Mouse (Mus musculus) embryonic facial prominence, embryonic 10.5 days (tissue): ENCODE measurements around the gene Ccl7. TPM values are rescaled to one million over a fixed set of nuclear protein-coding genes. Genes with fewer than 3 reads are reported as not detected.

Source experiments
- DNase-seq: peaks from one replicate; pipeline ENCODE4 v3.0.0-alpha.2; 2017; ENCODE audit warnings: low spot score
- H3K27ac ChIP-seq: fragments of 300-500 bp; sonication (generic); replicated peaks from 2 replicates; pipeline ENCODE4 v1.5.1; 2016; ENCODE audit warnings: mild to moderate bottlenecking
- H3K27me3 ChIP-seq: fragments of 300-500 bp; sonication (generic); replicated peaks from 2 replicates; pipeline ENCODE4 v1.6.1; 2016; ENCODE audit warnings: low read depth, mild to moderate bottlenecking; ENCODE audit not compliant: poor library complexity, severe bottlenecking
- H3K36me3 ChIP-seq: fragments of 300-500 bp; sonication (generic); replicated peaks from 2 replicates; pipeline ENCODE4 v1.6.1; 2016; ENCODE audit warnings: mild to moderate bottlenecking, moderate library complexity
- H3K4me1 ChIP-seq: fragments of 300-500 bp; sonication (generic); 2 replicates; pipeline ENCODE4 v1.6.1; 2016
- H3K4me3 ChIP-seq: fragments of 300-500 bp; sonication (generic); 2 replicates; pipeline ENCODE4 v1.5.1; 2016; ENCODE audit warnings: mild to moderate bottlenecking, moderate library complexity
- H3K9me3 ChIP-seq: fragments of 300-500 bp; sonication (generic); 2 replicates; pipeline ENCODE4 v1.6.1; 2016; ENCODE audit warnings: mild to moderate bottlenecking
- WGBS: fragments of 180-500 bp; shearing (Covaris S2); methylation state at CpG from one replicate; pipeline ENCODE4 v1.1.7; 2016; 5-methylcytosine and 5-hydroxymethylcytosine counted together
- polyA plus RNA-seq: library from polyadenylated mRNA; unstranded; fragments of >200 nt; fragmentation: Nextera tagmentation; extraction: Ambion mirVana; gene quantifications from 2 replicates; pipeline ENCODE4 v1.2.1, GENCODE M21; 2016

Ccl7 gene
- polyA plus RNA-seq, 1 experiment from 2014 or later = not detected

DNA sequence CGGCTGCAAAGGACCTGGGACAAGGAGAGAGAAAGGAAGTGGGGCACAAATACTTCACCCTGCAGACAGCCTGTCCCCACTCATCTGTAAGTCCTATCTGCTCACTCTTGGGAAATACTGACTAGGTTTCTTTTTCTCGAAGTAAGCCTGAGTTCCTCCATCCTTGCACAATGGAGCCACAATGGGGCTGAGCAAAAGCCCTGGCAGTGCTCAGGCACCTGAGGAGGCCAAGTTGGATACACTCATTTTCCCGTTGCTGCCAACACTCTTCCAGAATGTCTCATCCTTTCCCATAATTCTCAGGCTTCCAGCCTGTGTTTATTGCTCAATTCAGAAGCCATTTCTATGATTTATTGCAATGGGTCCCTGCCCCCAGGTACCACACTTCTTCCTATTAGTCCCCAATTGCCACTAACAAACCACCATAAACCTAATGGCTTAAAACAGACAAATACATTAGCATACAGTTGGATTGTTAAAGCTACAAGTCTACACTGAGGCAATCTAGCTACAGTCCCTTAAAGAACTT, 6.3 kb upstream of the Ccl7 start:
- Histone ChIP-seq H3K27me3 (no peaks in the 10 kb centered on the region), H3K27ac (no peak overlapping the region), H3K4me3 (no peak overlapping the region), H3K36me3 (no peaks in the 10 kb centered on the region), H3K4me1 (0 out of 2 replicates have a peak, but pooled peaks cover 5% of the 10 kb centered on the region), H3K9me3 (no peaks in the 10 kb centered on the region)
- DNase-seq = no peak
- WGBS = 84% methylated on average over 3 of the region's 3 CpGs

DNA sequence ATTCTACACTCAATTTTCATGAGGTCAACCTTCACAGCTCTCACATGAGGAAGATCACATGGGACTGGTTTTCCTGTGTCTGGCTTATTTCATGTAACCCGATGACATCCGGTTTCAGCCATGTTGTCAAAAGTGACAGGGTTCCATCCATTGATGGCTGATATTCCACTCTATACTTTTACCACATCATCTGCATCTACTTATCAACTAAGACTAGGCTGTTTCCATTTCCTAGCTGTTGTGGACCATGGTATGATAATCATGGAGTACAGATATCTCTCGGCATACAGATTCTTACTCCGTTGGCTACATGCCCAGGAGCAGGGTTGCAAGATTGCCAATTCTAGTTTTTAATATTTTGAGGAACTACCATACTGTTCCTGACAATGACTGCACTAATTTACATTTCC, 3.8 kb upstream of the Ccl7 start:
- WGBS = 94% methylated on average over 4 of the region's 4 CpGs
- no peak overlapping the region for H3K4me3 ChIP-seq
- no peaks in the 10 kb centered on the region for H3K36me3 ChIP-seq
- DNase-seq = no peak
- H3K4me1 ChIP-seq = no peaks in the 10 kb centered on the region
- H3K27me3 ChIP-seq = no peaks in the 10 kb centered on the region
- no peaks in the 10 kb centered on the region for H3K9me3 ChIP-seq
- H3K27ac ChIP-seq = no peak overlapping the region

- no peaks in the 10 kb centered on the region for H3K27me3 ChIP-seq
- 35% methylated on average over 6 of the region's 6 CpGs for WGBS
- DNase-seq = peak; percentile 67
Observed at GRCm38 (mm10) chr11:82047746-82048415, 2.4 kb downstream of the Ccl7 start.

DNA sequence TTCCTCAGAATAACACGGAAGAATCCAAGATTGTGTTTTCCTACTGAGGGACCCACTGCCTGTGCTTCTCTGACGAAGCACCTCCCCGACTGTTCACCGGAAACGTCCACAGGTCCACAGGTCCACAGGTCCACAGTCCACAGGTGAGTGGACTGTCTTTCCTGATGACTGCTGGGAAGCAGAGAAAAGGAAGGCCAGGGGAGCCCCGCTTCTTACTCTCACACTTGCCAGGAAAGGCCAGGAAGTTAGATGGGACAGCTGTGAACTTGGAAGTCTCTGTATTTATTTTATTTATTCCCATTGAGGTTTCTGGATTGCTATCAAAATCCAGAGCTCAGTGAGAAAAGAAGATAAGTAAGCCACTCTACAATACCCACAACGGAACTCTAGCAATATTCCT, 8.3 kb downstream of the Ccl7 start:
- no peaks in the 10 kb centered on the region for H3K9me3 ChIP-seq
- H3K27ac ChIP-seq = no peak overlapping the region
- no peaks in the 10 kb centered on the region for H3K36me3 ChIP-seq
- 90% methylated on average over 7 of the region's 7 CpGs for WGBS
- H3K4me3 ChIP-seq = no peak overlapping the region
- no peak for DNase-seq
- no peaks in the 10 kb centered on the region for H3K27me3 ChIP-seq
- peaks cover 2% of the 10 kb centered on the region; the same call in 1 of the 2 replicates for H3K4me1 ChIP-seq

More at GRCm38 (mm10) chr11:82047746-82048415, 2.4 kb downstream of the Ccl7 start:
- Histone ChIP-seq H3K27ac (no peak overlapping the region), H3K4me1 (peaks cover 6% of the 10 kb centered on the region), H3K4me3 (no peak overlapping the region), H3K9me3 (no peaks in the 10 kb centered on the region), H3K36me3 (no peaks in the 10 kb centered on the region)

- WGBS = 85% methylated on average over 6 of the region's 6 CpGs
- peaks cover 2% of the 10 kb centered on the region; the same call in 1 of the 2 replicates for H3K4me1 ChIP-seq
- no peaks in the 10 kb centered on the region for H3K9me3 ChIP-seq
- no peak within 1 kb of the TSS for H3K4me3 ChIP-seq
- no peaks in the 10 kb centered on the region for H3K27me3 ChIP-seq
- H3K36me3 ChIP-seq = no peaks in the 10 kb centered on the region
- H3K27ac ChIP-seq = no peak within 1 kb of the TSS
- no peak for DNase-seq
Observed at GRCm38 (mm10) chr11:82057646-82058045, 12.1 kb downstream of the Ccl7 start, which contains the start of gene Ccl11. TSS of gene Ccl11 (plus strand) at chr11:82057823.

GRCm38 (mm10) chr11:82062226-82062625, 16.7 kb downstream of the Ccl7 start:
- no peak for DNase-seq

GRCm38 (mm10) chr11:82063454-82063853, 17.9 kb downstream of the Ccl7 start:
- no peaks in the 10 kb centered on the region for H3K4me1 ChIP-seq
- H3K27me3 ChIP-seq = no peaks in the 10 kb centered on the region
- no peak overlapping the region for H3K27ac ChIP-seq
- H3K4me3 ChIP-seq = no peak overlapping the region
- no peak for DNase-seq
- WGBS = 82% methylated on average over 2 of the region's 2 CpGs
- no peaks in the 10 kb centered on the region for H3K9me3 ChIP-seq
- no peaks in the 10 kb centered on the region for H3K36me3 ChIP-seq

More at GRCm38 (mm10) chr11:82062226-82062625, 16.7 kb downstream of the Ccl7 start:
- Histone ChIP-seq H3K4me3 (no peak overlapping the region), H3K9me3 (no peaks in the 10 kb centered on the region), H3K27me3 (no peaks in the 10 kb centered on the region), H3K36me3 (no peaks in the 10 kb centered on the region), H3K27ac (no peak overlapping the region), H3K4me1 (no peaks in the 10 kb centered on the region)
- WGBS = 62% methylated on average over 3 of the region's 3 CpGs

- Histone ChIP-seq H3K4me3 (no peak overlapping the region), H3K9me3 (no peaks in the 10 kb centered on the region), H3K27me3 (no peaks in the 10 kb centered on the region), H3K27ac (no peak overlapping the region), H3K4me1 (no peaks in the 10 kb centered on the region), H3K36me3 (no peaks in the 10 kb centered on the region)
- DNase-seq = no peak
- 89% methylated on average over 7 of the region's 7 CpGs for WGBS
Observed at GRCm38 (mm10) chr11:82066953-82067571, 21.6 kb downstream of the Ccl7 start.

DNA sequence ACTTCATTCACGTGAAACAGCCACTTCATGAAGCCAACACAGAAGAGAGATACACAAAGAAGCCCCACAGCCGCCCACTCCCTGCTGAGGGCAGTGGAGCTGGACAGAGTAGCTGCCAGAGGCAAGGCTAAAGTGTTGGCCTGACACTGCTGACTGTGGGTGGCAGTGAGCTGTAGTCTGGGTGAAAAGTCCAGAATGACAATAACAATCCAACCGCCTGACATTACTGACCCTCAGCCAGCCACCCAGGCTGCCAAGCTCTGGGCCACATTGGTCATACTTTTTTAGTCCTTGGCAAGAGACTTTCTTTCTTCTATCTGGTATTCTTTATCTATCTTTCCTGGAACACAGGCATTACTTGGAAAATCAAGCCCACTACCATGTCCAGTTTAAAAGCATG, 25.6 kb downstream of the Ccl7 start:
- WGBS = 76% methylated on average over 3 of the region's 3 CpGs
- H3K36me3 ChIP-seq = no peaks in the 10 kb centered on the region

GRCm38 (mm10) chr11:82072374-82072773, 26.9 kb downstream of the Ccl7 start:
- H3K27ac ChIP-seq = no peak overlapping the region
- H3K4me1 ChIP-seq = no peaks in the 10 kb centered on the region
- DNase-seq = no peak
- H3K4me3 ChIP-seq = no peak overlapping the region
- H3K9me3 ChIP-seq = no peaks in the 10 kb centered on the region
- no peaks in the 10 kb centered on the region for H3K36me3 ChIP-seq
- WGBS = 90% methylated on average over 1 of the region's 1 CpGs
- no peaks in the 10 kb centered on the region for H3K27me3 ChIP-seq

More for the DNA sequence above, 25.6 kb downstream of the Ccl7 start:
- H3K4me3 ChIP-seq = no peak overlapping the region
- H3K27me3 ChIP-seq = no peaks in the 10 kb centered on the region
- H3K4me1 ChIP-seq = no peaks in the 10 kb centered on the region
- no peak overlapping the region for H3K27ac ChIP-seq
- no peak for DNase-seq
- H3K9me3 ChIP-seq = no peaks in the 10 kb centered on the region

- WGBS = 82% methylated on average over 3 of the region's 3 CpGs
- no peak overlapping the region for H3K27ac ChIP-seq
- no peaks in the 10 kb centered on the region for H3K27me3 ChIP-seq
- no peaks in the 10 kb centered on the region for H3K4me1 ChIP-seq
- DNase-seq = no peak
- no peaks in the 10 kb centered on the region for H3K36me3 ChIP-seq
- no peak overlapping the region for H3K4me3 ChIP-seq
- H3K9me3 ChIP-seq = no peaks in the 10 kb centered on the region
Observed at GRCm38 (mm10) chr11:82072984-82073383, 27.5 kb downstream of the Ccl7 start.

DNA sequence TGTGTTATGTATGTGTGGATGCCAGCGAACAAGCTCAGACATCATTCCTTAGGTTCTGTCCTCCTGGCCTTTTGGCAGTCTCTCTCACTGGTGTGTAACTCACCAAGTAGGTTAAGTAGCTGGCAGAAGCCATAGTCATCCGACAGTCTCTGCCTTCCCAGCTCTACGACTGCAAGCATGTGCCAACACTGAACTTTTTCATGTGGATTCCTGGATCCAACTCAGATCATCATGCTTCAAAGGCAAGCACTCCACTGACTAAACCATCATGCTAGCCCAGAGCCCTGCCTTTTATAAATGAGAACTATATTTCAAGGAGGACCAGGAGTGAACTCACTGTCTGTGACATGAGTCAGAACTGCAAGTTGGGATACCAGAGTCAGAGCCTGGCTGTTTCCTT, 28.2 kb downstream of the Ccl7 start:
- H3K27me3 ChIP-seq = no peaks in the 10 kb centered on the region
- DNase-seq = no peak
- H3K4me1 ChIP-seq = no peaks in the 10 kb centered on the region
- no peaks in the 10 kb centered on the region for H3K9me3 ChIP-seq
- 89% methylated on average over 3 of the region's 3 CpGs for WGBS
- no peak overlapping the region for H3K4me3 ChIP-seq
- H3K27ac ChIP-seq = no peak overlapping the region
- no peaks in the 10 kb centered on the region for H3K36me3 ChIP-seq

- WGBS = 72% methylated on average over 3 of the region's 3 CpGs
- no peaks in the 10 kb centered on the region for H3K27me3 ChIP-seq
- no peaks in the 10 kb centered on the region for H3K9me3 ChIP-seq
- no peak overlapping the region for H3K27ac ChIP-seq
- H3K4me3 ChIP-seq = no peak overlapping the region
- no peaks in the 10 kb centered on the region for H3K4me1 ChIP-seq
- DNase-seq = no peak
- H3K36me3 ChIP-seq = no peaks in the 10 kb centered on the region
Observed at GRCm38 (mm10) chr11:82077031-82077430, 31.5 kb downstream of the Ccl7 start.
